8 mouse cellular contexts compared by ENCODE assay signal in genomic region chr3:95994975-95995801, GRCm38 (mm10). TPM values are rescaled to one million over a fixed set of nuclear protein-coding genes. Genes with fewer than 3 reads are reported as not detected.
A peak's percentile ranks its signal among the peaks of the same experiment; 100 is the strongest.
DNase-seq lines count a peak whose midpoint lies in the region; ATAC-seq and TF ChIP-seq lines count a peak whose summit lies in the region.

No protein-coding gene starts in this region.

- no peaks in the 10 kb centered on the region for H3K27me3 ChIP-seq in intestine, embryonic 15.5 days (replicated peaks)

- no peak for TF ChIP-seq POLR2A in embryonic fibroblast, embryonic 13.5 days (IDR thresholded peaks at IDR 0.05; ENCODE audit: low read depth, low read length)

- no peak for TF ChIP-seq CTCF in embryonic fibroblast, embryonic 13.5 days (IDR thresholded peaks at IDR 0.05; ENCODE audit: borderline replicate concordance, insufficient read depth, low read length)

- H3K9me3 ChIP-seq in intestine, embryonic 15.5 days, result no peaks in the 10 kb centered on the region

- H3K4me1 ChIP-seq in embryonic fibroblast, embryonic 13.5 days (ENCODE audit: control insufficient read depth, insufficient read depth, low read length), result peaks cover 15% of the 10 kb centered on the region
- peaks cover 14% of the 10 kb centered on the region; the same call in 1 of the 2 replicates for H3K4me1 ChIP-seq in intestine, embryonic 15.5 days (replicated peaks)

- peak; percentile 48 for DNase-seq in ovary, postnatal 10 days (ENCODE audit: low spot score)
- DNase-seq in ovary, postnatal 14 days (ENCODE audit: low spot score), result no peak
- DNase-seq in ZHBTc4 (ENCODE audit: low read depth, low spot score), result peak; percentile 64
- peak; percentile 61 for DNase-seq in mesoderm, embryonic 11.5 days (ENCODE audit: low read depth, low spot score)
- peak; percentile 49 for DNase-seq in thymus, postnatal 14 days
- DNase-seq in gastrocnemius, postnatal 25 days, result no peak

- peak overlapping the region; percentile 96 for H3K4me3 ChIP-seq in embryonic fibroblast, embryonic 13.5 days (ENCODE audit: insufficient read depth, low read length)
- H3K4me3 ChIP-seq in intestine, embryonic 15.5 days (replicated peaks), result peak overlapping the region; percentile 77

- peak overlapping the region; percentile 73 for H3K27ac ChIP-seq in embryonic fibroblast, embryonic 13.5 days (ENCODE audit: insufficient read depth, low read length)
- H3K27ac ChIP-seq in intestine, embryonic 15.5 days, result peak overlapping the region; percentile 97

- 2% methylated on average over 51 of the region's 51 CpGs for WGBS in intestine, embryonic 15.5 days

- peak overlapping the region; percentile 81 for H3K9ac ChIP-seq in intestine, embryonic 15.5 days

- H3K4me2 ChIP-seq in intestine, embryonic 15.5 days (replicated peaks), result peak overlapping the region; percentile 84

- H3K36me3 ChIP-seq in intestine, embryonic 15.5 days, result 0 out of 2 replicates have a peak, but pooled peaks cover 3% of the 10 kb centered on the region

- peak; percentile 74 for ATAC-seq in intestine, embryonic 15.5 days

RNA-seq across cellular contexts. Expression of gene Plekho1, which starts 0.6 kb away (rescaled TPM):
- polyA plus RNA-seq in embryonic fibroblast, embryonic 13.5 days (2011; ENCODE audit: insufficient read length, low read depth, missing spikeins), result 53.5 and 57.7 TPM in 2 replicates
- 28.0 and 30.1 TPM in 2 replicates for polyA plus RNA-seq in intestine, embryonic 15.5 days (2015; fragmentation: Nextera tagmentation; extraction: Ambion mirVana)
- 10 to 100 TPM; 23.2 to 39.8 TPM for total RNA-seq in gastrocnemius, postnatal 25 days (2021)

Comparison
In these comparisons a context has a peak if more than half of its experiments do, and no peak if none do; other contexts are left out.
1. DNase-seq: peak in ovary, postnatal 10 days (single experiment), ZHBTc4 (single experiment), mesoderm, embryonic 11.5 days (single experiment) and thymus, postnatal 14 days (single experiment); none in ovary, postnatal 14 days (single experiment) and gastrocnemius, postnatal 25 days (single experiment).